Mouse (Mus musculus) WW6 (cell line): ENCODE measurements around the gene Tanc2.

Experiments
- DNase-seq: peaks from one replicate; pipeline ENCODE4 v3.0.0-alpha.2; 2013; ENCODE audit warnings: low read depth, low spot score

Tanc2 gene

GRCm38 (mm10) chr11:105589877-105590641 is at the start of gene Tanc2:
TSS of gene Tanc2 (plus strand) at chr11:105589986.
- peak; percentile 31 for DNase-seq

- no peak for DNase-seq
Measured at GRCm38 (mm10) chr11:105540781-105541180, 49.0 kb upstream of the Tanc2 start.

- no peak for DNase-seq
Measured at GRCm38 (mm10) chr11:105541366-105541765, 48.4 kb upstream of the Tanc2 start.

GRCm38 (mm10) chr11:105542129-105542528 is 47.7 kb upstream of the Tanc2 start:
- no peak for DNase-seq

- DNase-seq: no peak
Measured at GRCm38 (mm10) chr11:105545801-105546200, 44.0 kb upstream of the Tanc2 start.

- no peak for DNase-seq
Measured at GRCm38 (mm10) chr11:105546393-105546792, 43.4 kb upstream of the Tanc2 start.

- no peak for DNase-seq
Measured at GRCm38 (mm10) chr11:105548383-105548782, 41.4 kb upstream of the Tanc2 start.

- DNase-seq: no peak
Measured at GRCm38 (mm10) chr11:105549164-105550121, 40.3 kb upstream of the Tanc2 start.

GRCm38 (mm10) chr11:105557285-105557684 is 32.5 kb upstream of the Tanc2 start:
- DNase-seq: no peak

- DNase-seq: no peak
Measured at GRCm38 (mm10) chr11:105558091-105558490, 31.7 kb upstream of the Tanc2 start.

- no peak for DNase-seq
Measured at GRCm38 (mm10) chr11:105558803-105559505, 30.8 kb upstream of the Tanc2 start.

GRCm38 (mm10) chr11:105563546-105563945 is 26.2 kb upstream of the Tanc2 start:
- no peak for DNase-seq

GRCm38 (mm10) chr11:105567221-105567641 is 22.6 kb upstream of the Tanc2 start:
- no peak for DNase-seq

- no peak for DNase-seq
Measured at GRCm38 (mm10) chr11:105571996-105572395, 17.8 kb upstream of the Tanc2 start.

GRCm38 (mm10) chr11:105574241-105574640 is 15.5 kb upstream of the Tanc2 start:
- no peak for DNase-seq

- DNase-seq: no peak
Measured at GRCm38 (mm10) chr11:105577211-105577610, 12.6 kb upstream of the Tanc2 start.

GRCm38 (mm10) chr11:105582020-105582419 is 7.8 kb upstream of the Tanc2 start:
- DNase-seq: no peak

- DNase-seq: peak; percentile 56
Measured at GRCm38 (mm10) chr11:105589231-105589876, 432 bp upstream of the Tanc2 start.

GRCm38 (mm10) chr11:105591905-105592304 is 2.1 kb downstream of the Tanc2 start:
- peak; percentile 31 for DNase-seq

GRCm38 (mm10) chr11:105602177-105602576 is 12.4 kb downstream of the Tanc2 start:
- DNase-seq: no peak

- DNase-seq: no peak
Measured at GRCm38 (mm10) chr11:105626201-105626600, 36.4 kb downstream of the Tanc2 start.
